Mouse (Mus musculus) yolk sac, embryonic 10.5 days (tissue): ENCODE measurements around the gene Cars.
"Not testable (repeated sequence)": the region's sequence is repeated elsewhere in the genome, so short reads cannot be mapped to it uniquely, and the experiment has no call there.

Experiments used
- DNase-seq: peaks from one replicate; pipeline ENCODE4 v3.0.0-alpha.2; 2017; ENCODE audit warnings: low spot score

Cars gene

GRCm38 (mm10) chr7:143587586-143587985 lies 12.3 kb downstream of the Cars start:
- DNase-seq = no peak

GRCm38 (mm10) chr7:143583956-143584355 lies 15.9 kb downstream of the Cars start:
- DNase-seq = peak; percentile 30

GRCm38 (mm10) chr7:143583025-143583424 lies 16.9 kb downstream of the Cars start:
- no peak for DNase-seq

- no peak for DNase-seq
Measured at GRCm38 (mm10) chr7:143575751-143576150, 24.1 kb downstream of the Cars start.

- DNase-seq = no peak
Measured at GRCm38 (mm10) chr7:143565648-143566039, 34.2 kb downstream of the Cars start.

- DNase-seq = no peak
Measured at GRCm38 (mm10) chr7:143565015-143565647, 34.8 kb downstream of the Cars start.

GRCm38 (mm10) chr7:143563787-143564186 lies 36.1 kb downstream of the Cars start:
- DNase-seq = no peak

GRCm38 (mm10) chr7:143557616-143558015 lies 42.3 kb downstream of the Cars start:
- no peak for DNase-seq

- DNase-seq = no peak
Measured at GRCm38 (mm10) chr7:143556964-143557610, 42.8 kb downstream of the Cars start.

- DNase-seq = peak; percentile 10
Measured at GRCm38 (mm10) chr7:143549588-143550220, 50.2 kb downstream of the Cars start.

GRCm38 (mm10) chr7:143548976-143549457 lies 50.9 kb downstream of the Cars start, which contains the start of gene Nap1l4:
TSS of gene Nap1l4 (minus strand) at chr7:143549106.
- peak; percentile 99 for DNase-seq

GRCm38 (mm10) chr7:143548231-143548961 lies 51.5 kb downstream of the Cars start:
- no peak for DNase-seq

- DNase-seq = no peak
Measured at GRCm38 (mm10) chr7:143546554-143546953, 53.3 kb downstream of the Cars start.

GRCm38 (mm10) chr7:143544368-143544767 lies 55.5 kb downstream of the Cars start:
- DNase-seq = no peak

GRCm38 (mm10) chr7:143538671-143539070 lies 61.2 kb downstream of the Cars start:
- DNase-seq = no peak

GRCm38 (mm10) chr7:143538229-143538628 lies 61.7 kb downstream of the Cars start:
- not testable (repeated sequence) for DNase-seq

- DNase-seq = no peak
Measured at GRCm38 (mm10) chr7:143536251-143536650, 63.6 kb downstream of the Cars start.

- DNase-seq = no peak
Measured at GRCm38 (mm10) chr7:143533284-143533683, 66.6 kb downstream of the Cars start.

- DNase-seq = no peak
Measured at GRCm38 (mm10) chr7:143532410-143532809, 67.5 kb downstream of the Cars start.

GRCm38 (mm10) chr7:143519333-143519732 lies 80.6 kb downstream of the Cars start:
- no peak for DNase-seq

GRCm38 (mm10) chr7:143514416-143514768 lies 85.5 kb downstream of the Cars start:
- no peak for DNase-seq

- no peak for DNase-seq
Measured at GRCm38 (mm10) chr7:143513763-143514415, 86.0 kb downstream of the Cars start.
